In genomic region chr2:129660020-129660419, GRCm38 (mm10) we compare ENCODE assay signal across 15 mouse cellular contexts. TPM values are rescaled to one million over a fixed set of nuclear protein-coding genes. Genes with fewer than 3 reads are reported as not detected.
DNase-seq lines count a peak whose midpoint lies in the region; ATAC-seq and TF ChIP-seq lines count a peak whose summit lies in the region.
"Had no signal": no experiment of that assay in that cellular context is flagged by ENCODE, and none has a peak within 500 bp of the region (broad histone marks: within the 10 kb centered on the region; RNA-seq: fewer than 3 reads in every experiment).

No protein-coding gene starts in this region.

- TF ChIP-seq CTCF in left cerebral cortex, adult 2 months (IDR thresholded peaks at IDR 0.05), result peak; percentile 32

- no peaks in the 10 kb centered on the region for H3K36me3 ChIP-seq in forebrain, embryonic 11.5 days (ENCODE audit: control insufficient read depth, insufficient read depth, low read length)
- H3K36me3 ChIP-seq: embryonic facial prominence, embryonic 15.5 days; lung, embryonic 15.5 days; neural tube, embryonic 13.5 days; stomach, embryonic 15.5 days had no signal

- no peak for ATAC-seq in forebrain, embryonic 11.5 days (replicated peaks; ENCODE audit: low FRiP score)

- H3K9me3 ChIP-seq in forebrain, embryonic 11.5 days (ENCODE audit: control insufficient read depth, low read length), result no peaks in the 10 kb centered on the region
- H3K9me3 ChIP-seq: embryonic facial prominence, embryonic 15.5 days; lung, embryonic 15.5 days; neural tube, embryonic 13.5 days; stomach, embryonic 15.5 days had no signal

- H3K27ac ChIP-seq in left cerebral cortex, adult 2 months, result no peak overlapping the region
- H3K27ac ChIP-seq in forebrain, embryonic 11.5 days (ENCODE audit: low read depth, low read length), result no peak overlapping the region
- H3K27ac ChIP-seq: embryonic facial prominence, embryonic 15.5 days; lung, embryonic 15.5 days; neural tube, embryonic 13.5 days; stomach, embryonic 15.5 days had no signal

- peak; percentile 5 for DNase-seq in adrenal gland, postnatal 25 days
- no peak for DNase-seq in adrenal gland, adult 8-10 months
- no peak for DNase-seq in left cerebral cortex, adult 2 months (ENCODE audit: extremely low spot score in 1 of 2, low spot score in 2 of 2)
- DNase-seq in left cerebral cortex, adult 8-10 months (ENCODE audit: low spot score in 2 of 2), result no peak
- peak; percentile 58 for DNase-seq in cerebellum, adult 9-11 months
- DNase-seq in lung, postnatal 10 days, result peak; percentile 25
- DNase-seq in natural killer cell, adult 2 months (ENCODE audit: low spot score in 2 of 2), result no peak
- no peak for DNase-seq in forebrain, embryonic 11.5 days (ENCODE audit: low spot score)
- DNase-seq: gastrocnemius, postnatal 36 days had no signal

- no peak overlapping the region for H3K4me2 ChIP-seq in forebrain, embryonic 11.5 days (ENCODE audit: low read depth, low read length, severe bottlenecking)
- H3K4me2 ChIP-seq: embryonic facial prominence, embryonic 15.5 days; lung, embryonic 15.5 days; neural tube, embryonic 13.5 days; stomach, embryonic 15.5 days had no signal

- H3K9ac ChIP-seq in forebrain, embryonic 11.5 days (ENCODE audit: low read length), result no peak overlapping the region
- H3K9ac ChIP-seq: embryonic facial prominence, embryonic 15.5 days; lung, embryonic 15.5 days; neural tube, embryonic 13.5 days; stomach, embryonic 15.5 days had no signal

- no peaks in the 10 kb centered on the region for H3K4me1 ChIP-seq in forebrain, embryonic 11.5 days (replicated peaks; ENCODE audit: control insufficient read depth, insufficient read depth, low read length)
- H3K4me1 ChIP-seq: embryonic facial prominence, embryonic 15.5 days; lung, embryonic 15.5 days; neural tube, embryonic 13.5 days; stomach, embryonic 15.5 days had no signal

- WGBS in forebrain, embryonic 11.5 days, result 71% methylated on average over 6 of the region's 6 CpGs

- intact Hi-C loops in left cerebral cortex, adult 2 months (cut with DNase I), result loop anchor here (2.0 kb wide), 1 partner anchor 157 kb away; no protein-coding TSS in a partner anchor

- no peak overlapping the region for H3K4me3 ChIP-seq in left cerebral cortex, adult 2 months
- no peak overlapping the region for H3K4me3 ChIP-seq in forebrain, embryonic 11.5 days (ENCODE audit: low read depth, low read length)
- H3K4me3 ChIP-seq: embryonic facial prominence, embryonic 15.5 days; lung, embryonic 15.5 days; neural tube, embryonic 13.5 days; stomach, embryonic 15.5 days had no signal

- no peaks in the 10 kb centered on the region for H3K27me3 ChIP-seq in forebrain, embryonic 11.5 days (ENCODE audit: control insufficient read depth, insufficient read depth, low read length)
- H3K27me3 ChIP-seq: embryonic facial prominence, embryonic 15.5 days; lung, embryonic 15.5 days; neural tube, embryonic 13.5 days; stomach, embryonic 15.5 days had no signal

RNA-seq across cellular contexts. Expression of gene Pdyn, which starts 39.6 kb away (rescaled TPM):
- 0.21 TPM in 1 of 2 replicates, not detected in the other for total RNA-seq in adrenal gland, postnatal 25 days (2021)
- total RNA-seq in adrenal gland, adult 8-10 months (2022), result under 1 TPM in 3 of 4 experiments, not detected in 1; 0.14 to 0.48 (median 0.43) TPM
- total RNA-seq in left cerebral cortex, adult 2 months (2021), result 10 to 100 TPM; 29.6 to 33.9 TPM
- total RNA-seq in left cerebral cortex, adult 8-10 months (2022), result 10 to 100 TPM; 45.0 to 64.2 (median 51.7) TPM
- polyA plus RNA-seq in forebrain, embryonic 11.5 days (2014; fragmentation: Nextera tagmentation; extraction: Ambion mirVana), result 0.25 and 0.40 TPM in 2 replicates
- total RNA-seq: adrenal gland, adult 18-20 months; gastrocnemius, postnatal 36 days had no signal
- polyA plus RNA-seq: C2C12; embryonic facial prominence, embryonic 15.5 days had no signal

Comparison
In these comparisons a context has a peak if more than half of its experiments do, and no peak if none do; other contexts are left out.
1. DNase-seq: peak in adrenal gland, postnatal 25 days (single experiment), cerebellum, adult 9-11 months (single experiment) and lung, postnatal 10 days (single experiment); none in adrenal gland, adult 8-10 months (single experiment), left cerebral cortex, adult 2 months (0 of 2), left cerebral cortex, adult 8-10 months (0 of 2), natural killer cell, adult 2 months (0 of 2) and forebrain, embryonic 11.5 days (single experiment).
2. RNA of gene Pdyn, which starts 39.6 kb away (total RNA-seq): 45.0 to 64.2 TPM in left cerebral cortex, adult 8-10 months and 29.6 to 33.9 TPM in left cerebral cortex, adult 2 months; 0.14 to 0.48 TPM in adrenal gland, adult 8-10 months and 0.21 TPM in adrenal gland, postnatal 25 days; every median in the first group is over 10 times any median in the second.